Mouse (Mus musculus): ENCODE measurements at regions not wholly inside any gene's neighbourhood (a gene's known extent, or its start where the extent isn't known, plus 50 kb on each side); places are given as distances from the start of the nearest gene placed in this dataset.
A peak's percentile ranks its signal among the peaks of the same experiment; 100 is the strongest.

GRCm38 (mm10) chr17:79798361-79798760, 83.5 kb upstream of the Cyp1b1 start:
- DNase-seq, result no peak

DNA sequence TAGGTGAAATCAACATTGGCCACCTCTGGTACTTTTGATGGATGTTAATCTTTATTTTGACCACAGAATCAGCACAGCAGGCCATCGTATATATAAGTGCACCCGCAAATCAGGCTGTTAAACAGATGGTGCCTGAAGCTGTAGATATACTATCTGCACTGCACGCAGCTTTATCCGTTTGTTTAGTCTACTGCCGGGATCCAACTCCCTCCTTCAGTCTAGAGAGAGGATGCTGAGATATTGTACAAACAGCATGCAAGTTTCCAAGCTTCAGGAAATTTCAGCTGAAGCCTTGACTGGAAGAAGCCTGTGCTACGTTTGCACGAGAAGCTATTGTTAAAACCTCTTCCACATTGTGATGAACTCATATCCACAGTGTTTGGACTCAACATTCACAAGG, 75.3 kb upstream of the Cyp1b1 start:
- no peak for DNase-seq

DNA sequence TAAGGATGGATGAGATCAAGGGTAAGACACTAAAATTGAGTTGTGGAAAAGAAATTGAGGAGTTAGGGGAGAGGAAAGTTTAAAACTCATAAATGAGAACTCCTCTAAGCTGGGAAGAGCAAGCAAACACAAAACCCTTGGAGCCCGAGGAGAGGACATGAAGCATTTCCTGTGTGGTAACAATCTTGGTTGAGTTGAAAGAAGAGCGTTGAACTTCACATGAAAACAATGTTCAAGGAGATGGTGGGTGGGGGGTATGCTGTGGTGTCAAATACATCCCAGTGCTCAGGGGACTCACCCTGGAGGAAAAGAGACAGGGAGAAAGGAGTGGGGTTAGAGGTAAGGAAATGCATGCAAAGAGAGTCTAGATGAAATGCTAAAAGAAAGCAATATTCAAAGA, 72.3 kb upstream of the Cyp1b1 start:
- no peak for DNase-seq

DNA sequence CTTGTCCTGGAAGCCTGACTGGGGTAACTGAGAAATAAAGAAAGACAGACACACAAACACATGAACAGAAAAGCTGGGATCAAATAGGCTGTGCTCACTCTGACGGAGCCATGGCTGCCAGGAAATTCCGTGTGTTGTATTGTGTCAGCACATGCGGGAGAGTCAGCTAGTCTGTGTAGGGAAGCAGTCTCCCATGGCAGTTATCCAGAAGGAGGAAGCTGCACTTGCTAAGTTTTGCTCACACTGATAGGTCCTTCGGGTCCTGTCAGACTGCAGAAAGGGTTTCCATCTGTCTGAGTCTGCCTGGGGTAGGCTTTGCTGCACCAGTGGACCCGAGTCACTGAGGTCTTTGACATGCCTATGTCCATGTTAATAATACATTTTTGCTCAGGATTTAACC, 71.8 kb upstream of the Cyp1b1 start:
- DNase-seq, result peak; percentile 42

DNA sequence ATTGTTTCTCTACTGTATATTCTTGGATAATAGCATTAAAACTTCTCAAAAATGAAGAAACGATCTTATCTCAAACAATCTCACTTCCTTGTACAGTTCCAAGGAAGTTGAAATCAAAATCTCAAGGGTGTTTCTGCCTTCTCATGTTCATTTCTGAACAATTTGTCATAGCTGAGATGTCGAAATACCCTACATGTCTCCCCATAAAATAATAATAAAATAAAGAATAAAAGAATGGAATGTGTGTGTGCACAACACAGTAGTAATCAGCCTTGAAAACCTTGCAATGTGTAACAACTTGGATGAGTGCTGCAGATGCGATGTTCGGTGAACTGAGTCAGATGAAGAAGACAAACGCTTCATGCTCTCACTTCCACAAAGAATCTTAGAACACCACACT, 71.4 kb upstream of the Cyp1b1 start:
- no peak for DNase-seq

GRCm38 (mm10) chr17:79784256-79784870, 69.5 kb upstream of the Cyp1b1 start:
- no peak for DNase-seq

- peak; percentile 26 for DNase-seq
Observed at GRCm38 (mm10) chr17:79781733-79782663, 67.1 kb upstream of the Cyp1b1 start.

GRCm38 (mm10) chr17:79781262-79781661, 66.4 kb upstream of the Cyp1b1 start:
- DNase-seq, result no peak

DNA sequence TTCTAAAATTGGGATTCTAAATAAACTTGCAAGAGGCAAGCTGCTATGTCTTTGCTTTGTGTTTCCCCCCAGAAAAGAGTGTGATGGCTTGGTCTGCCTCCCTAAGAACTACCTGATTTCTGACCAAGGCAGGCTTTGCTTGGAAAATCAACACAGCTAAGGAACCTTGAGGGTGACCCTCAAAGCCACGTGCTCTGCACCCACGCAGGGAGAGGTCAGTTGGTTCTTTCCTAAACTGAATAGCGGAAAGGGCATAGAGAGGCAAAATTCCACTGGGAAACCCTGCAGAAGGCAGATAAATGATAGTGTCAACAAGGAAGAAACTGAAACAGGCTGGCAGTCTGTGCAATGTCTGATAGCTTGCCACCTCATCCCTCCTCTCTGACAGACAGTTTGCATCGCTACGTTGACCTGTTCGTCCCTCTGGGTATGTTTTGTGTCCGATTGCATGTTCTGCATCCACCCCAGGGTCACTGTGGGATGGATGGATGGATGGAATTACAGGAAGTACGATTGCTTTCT, 63.1 kb upstream of the Cyp1b1 start:
- DNase-seq, result no peak

DNA sequence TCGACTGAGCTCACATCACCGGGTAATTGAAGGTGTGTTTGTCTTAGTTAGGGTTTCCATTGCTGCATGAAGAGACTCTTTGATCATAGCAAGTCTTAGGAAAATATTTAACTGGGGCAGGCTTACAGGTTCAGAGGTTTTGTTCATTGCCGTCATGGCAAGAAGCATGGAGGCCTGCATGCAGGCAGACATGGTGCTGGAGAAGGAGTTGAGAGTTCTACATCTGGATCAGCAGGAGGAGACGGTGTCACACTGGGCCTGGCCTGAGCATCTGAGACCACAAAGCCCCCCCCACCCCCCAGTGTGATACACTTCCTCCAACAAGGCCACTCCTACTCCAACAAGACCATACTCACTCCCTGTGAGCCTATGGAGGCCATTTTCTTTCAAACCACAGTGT, 61.3 kb upstream of the Cyp1b1 start:
- no peak for DNase-seq

- DNase-seq, result no peak
Observed at GRCm38 (mm10) chr17:79775216-79775615, 60.4 kb upstream of the Cyp1b1 start.

GRCm38 (mm10) chr17:79774291-79774690, 59.4 kb upstream of the Cyp1b1 start:
- peak; percentile 17 for DNase-seq

- no peak for DNase-seq
Observed at GRCm38 (mm10) chr17:79772219-79772618, 57.4 kb upstream of the Cyp1b1 start.

DNA sequence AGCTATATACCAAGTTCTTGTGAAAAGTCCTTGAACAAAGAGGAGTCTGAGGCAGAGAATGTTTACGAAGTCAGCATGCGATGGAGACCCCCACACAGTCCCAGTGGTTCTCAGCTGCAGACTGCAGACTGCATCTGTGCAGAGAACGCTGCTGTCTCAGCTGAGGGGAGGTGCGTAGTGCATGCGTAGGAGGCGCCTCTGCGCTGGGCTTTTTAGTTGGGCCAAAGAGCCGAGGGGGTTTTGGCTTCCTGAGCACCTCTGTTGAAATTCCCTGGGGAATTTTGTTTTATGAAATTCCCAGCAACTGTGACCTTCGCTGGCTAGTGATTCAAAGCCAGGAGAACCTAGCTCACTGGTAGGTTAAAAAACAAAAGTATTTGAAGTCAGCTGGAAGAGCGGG, 56.9 kb upstream of the Cyp1b1 start:
- DNase-seq, result no peak

DNA sequence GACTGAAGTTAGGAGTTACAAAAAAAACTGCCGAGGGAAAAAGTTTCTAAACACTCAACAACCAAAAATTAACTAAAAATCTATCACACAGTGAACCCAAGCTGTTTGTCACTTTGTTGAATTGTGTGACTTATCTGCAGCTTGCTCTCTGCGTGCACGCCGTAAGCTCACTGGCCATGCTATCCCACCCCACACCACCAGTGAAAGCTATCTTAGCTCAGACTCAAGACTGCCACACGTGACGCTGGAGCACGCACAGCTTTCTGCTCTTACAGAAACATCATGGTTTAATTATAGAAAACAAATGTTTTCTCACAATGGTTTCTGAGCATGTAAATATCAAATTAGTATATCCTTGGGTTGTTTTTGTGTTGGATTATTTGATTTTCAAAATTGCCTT, 56.0 kb upstream of the Cyp1b1 start:
- no peak for DNase-seq

GRCm38 (mm10) chr17:79769824-79770223, 55.0 kb upstream of the Cyp1b1 start:
- no peak for DNase-seq

GRCm38 (mm10) chr17:79768080-79768479, 53.2 kb upstream of the Cyp1b1 start:
- DNase-seq, result no peak

DNA sequence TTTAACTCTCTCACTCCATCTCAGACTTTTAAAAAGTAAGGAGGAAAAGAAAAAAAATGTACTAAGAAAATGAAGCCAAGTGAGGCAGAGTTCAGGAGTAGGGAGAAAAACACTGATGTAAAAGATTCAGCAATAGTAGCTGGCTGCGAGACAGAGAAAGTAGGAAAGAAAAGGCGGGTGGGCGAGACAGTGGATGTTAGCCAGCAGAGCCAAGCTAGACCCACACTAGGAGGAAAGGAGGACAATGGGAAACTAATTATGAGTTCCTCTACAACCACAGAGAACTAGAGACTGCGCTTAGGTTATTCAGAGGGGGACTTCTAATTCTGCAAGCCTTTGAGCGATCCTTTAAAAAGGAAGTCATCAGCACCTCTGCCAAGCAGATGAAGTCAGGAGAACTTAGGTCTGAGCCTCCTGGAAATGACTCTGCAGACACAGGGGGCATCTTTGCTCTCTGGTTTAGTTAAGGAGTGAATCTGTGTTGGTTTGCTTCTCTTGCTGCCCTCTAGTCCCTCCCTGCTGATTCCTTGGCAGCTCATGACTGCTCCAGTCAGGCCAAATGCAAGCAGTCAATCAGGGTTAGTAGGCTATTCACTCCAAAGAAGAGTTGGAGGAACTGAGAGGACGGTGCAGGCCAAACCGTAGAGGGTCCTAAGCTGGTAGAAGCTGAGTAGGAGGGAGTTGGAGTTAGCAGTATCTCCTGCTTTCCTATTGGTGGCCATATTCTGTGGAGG, 50.4 kb upstream of the Cyp1b1 start:
- peak; percentile 23 for DNase-seq

Data from heart, postnatal 4 days (tissue).